Mouse (Mus musculus): Measurements from ENCODE around the gene Fmo1. TPM values are rescaled to one million over a fixed set of nuclear protein-coding genes. Genes with fewer than 3 reads are reported as not detected.

The Fmo1 gene
- total and polyA plus RNA-seq, 3 experiments = 1.8 TPM; not detected in 2

DNA sequence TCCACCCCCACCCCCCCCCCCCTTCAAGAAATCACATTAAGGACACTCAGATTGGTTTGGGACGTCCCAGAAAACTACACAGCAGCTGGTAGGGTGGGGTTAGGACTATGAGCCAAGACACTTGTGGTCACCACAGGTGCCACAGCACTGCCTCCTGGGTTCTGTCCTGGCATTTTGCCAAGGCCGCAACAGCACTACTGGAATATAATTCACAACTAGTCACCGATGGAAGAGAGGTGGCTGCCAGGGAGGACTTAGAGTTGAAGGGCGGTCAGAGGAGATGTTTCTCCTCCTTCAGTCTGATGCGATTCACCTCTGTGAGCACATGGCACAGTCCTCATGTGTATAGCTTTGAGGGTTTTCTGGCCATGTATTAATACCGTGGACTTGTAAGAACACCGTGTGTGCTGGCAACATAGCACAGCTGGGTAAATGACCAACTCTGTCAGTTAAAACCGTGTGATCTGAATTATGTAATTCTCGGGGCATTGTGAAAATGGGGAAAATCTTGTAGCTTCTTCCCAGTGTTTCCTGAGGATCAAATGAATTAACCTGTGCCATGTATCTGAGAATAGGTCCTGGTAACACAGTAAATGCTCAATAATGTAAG is 6.3 kb downstream of the Fmo1 start:
- no peak for TF ChIP-seq GATA1 (IDR thresholded peaks at IDR 0.05; ENCODE audit: low read depth, low read length)
- TF ChIP-seq ELF1 (IDR thresholded peaks at IDR 0.05; ENCODE audit: low read depth, low read length) = no peak
- TF ChIP-seq GABPA (IDR thresholded peaks at IDR 0.05; ENCODE audit: low read depth, low read length) = no peak
- TF ChIP-seq TCF12 (IDR thresholded peaks at IDR 0.05; ENCODE audit: low read depth, low read length) = no peak
- TF ChIP-seq POLR2A (IDR thresholded peaks at IDR 0.05; ENCODE audit: control insufficient read depth in 1 of 2, insufficient read depth in 1 of 2, low read depth in 1 of 2, low read length in 2 of 2, poor library complexity in 1 of 2) = no peak
- TF ChIP-seq RAD21 (IDR thresholded peaks at IDR 0.05; ENCODE audit: low read depth, low read length) = no peak
- TF ChIP-seq EP300 (IDR thresholded peaks at IDR 0.05; ENCODE audit: low read depth in 1 of 2, low read length in 2 of 2) = no peak
- TF ChIP-seq ZMIZ1 (IDR thresholded peaks at IDR 0.05; ENCODE audit: low read depth, low read length) = no peak
- no peak for TF ChIP-seq SIN3A (IDR thresholded peaks at IDR 0.05; ENCODE audit: low read length)
- TF ChIP-seq RCOR1 (IDR thresholded peaks at IDR 0.05; ENCODE audit: low read depth, low read length) = no peak
- TF ChIP-seq NELFE (IDR thresholded peaks at IDR 0.05; ENCODE audit: low read depth, low read length) = no peak
- TF ChIP-seq SMC3 (IDR thresholded peaks at IDR 0.05; ENCODE audit: low read depth, low read length) = no peak
- DNase-seq (ENCODE audit: low read depth, low spot score) = no peak
- Histone ChIP-seq H3K79me2 (ENCODE audit: control insufficient read depth, insufficient read depth, low read length, poor library complexity) (no peaks in the 10 kb centered on the region), H3K27me3 (ENCODE audit: control insufficient read depth in 1 of 2, insufficient read depth in 2 of 2, low read length in 2 of 2) (no peaks in the 10 kb centered on the region; a peak in 1 of 4 replicates), H3K36me3 (ENCODE audit: control insufficient read depth in 1 of 2, insufficient read depth in 2 of 2, low read length in 2 of 2) (no peaks in the 10 kb centered on the region), H3K4me3 (ENCODE audit: control insufficient read depth in 1 of 2, insufficient read depth in 1 of 2, low read depth in 2 of 2, low read length in 2 of 2) (no peak overlapping the region), H3K27ac (ENCODE audit: control insufficient read depth, low read depth, low read length) (no peak overlapping the region), H3K9me3 (replicated peaks; ENCODE audit: insufficient read depth, low read length) (no peaks in the 10 kb centered on the region), H3K9ac (ENCODE audit: control insufficient read depth, low read depth, low read length, poor library complexity, severe bottlenecking) (no peak overlapping the region), H3K4me1 (ENCODE audit: control insufficient read depth in 1 of 2, insufficient read depth in 2 of 2, low read length in 2 of 2) (no peaks in the 10 kb centered on the region)

DNA sequence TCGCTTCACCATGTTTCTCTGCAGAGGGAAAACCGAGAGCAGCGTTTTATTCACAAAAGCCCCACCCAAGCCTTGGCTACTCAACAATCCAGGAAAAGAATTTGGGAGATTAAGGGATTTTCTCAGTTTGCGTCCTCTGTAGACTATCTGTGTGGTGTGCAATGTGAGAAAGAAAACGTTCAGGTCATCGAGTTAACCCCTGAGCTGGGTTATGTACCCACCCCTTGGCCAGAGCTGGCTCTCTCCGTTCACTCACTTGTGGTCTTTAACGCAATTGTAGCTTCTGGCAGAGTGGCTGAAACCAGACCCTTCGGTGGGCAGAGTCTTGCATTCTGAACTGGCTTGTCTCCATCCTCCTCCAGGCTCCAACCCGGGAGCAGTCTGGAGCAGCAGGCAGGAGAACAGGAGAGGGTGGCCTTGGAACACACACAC is 6.8 kb downstream of the Fmo1 start:
- Histone ChIP-seq H3K4me1 (ENCODE audit: control insufficient read depth in 1 of 2, insufficient read depth in 2 of 2, low read length in 2 of 2) (no peaks in the 10 kb centered on the region), H3K27me3 (ENCODE audit: control insufficient read depth in 1 of 2, insufficient read depth in 2 of 2, low read length in 2 of 2) (no peaks in the 10 kb centered on the region; a peak in 1 of 4 replicates), H3K27ac (ENCODE audit: control insufficient read depth, low read depth, low read length) (no peak overlapping the region), H3K9me3 (replicated peaks; ENCODE audit: insufficient read depth, low read length) (no peaks in the 10 kb centered on the region), H3K4me3 (ENCODE audit: control insufficient read depth in 1 of 2, insufficient read depth in 1 of 2, low read depth in 2 of 2, low read length in 2 of 2) (no peak overlapping the region), H3K36me3 (ENCODE audit: control insufficient read depth in 1 of 2, insufficient read depth in 2 of 2, low read length in 2 of 2) (no peaks in the 10 kb centered on the region), H3K79me2 (ENCODE audit: control insufficient read depth, insufficient read depth, low read length, poor library complexity) (no peaks in the 10 kb centered on the region), H3K9ac (ENCODE audit: control insufficient read depth, low read depth, low read length, poor library complexity, severe bottlenecking) (no peak overlapping the region)
- no peak for DNase-seq (ENCODE audit: low read depth, low spot score)
- TF ChIP-seq POLR2A (IDR thresholded peaks at IDR 0.05; ENCODE audit: control insufficient read depth in 1 of 2, insufficient read depth in 1 of 2, low read depth in 1 of 2, low read length in 2 of 2, poor library complexity in 1 of 2) = no peak
- TF ChIP-seq ZMIZ1 (IDR thresholded peaks at IDR 0.05; ENCODE audit: low read depth, low read length) = no peak
- TF ChIP-seq SMC3 (IDR thresholded peaks at IDR 0.05; ENCODE audit: low read depth, low read length) = no peak
- TF ChIP-seq ZKSCAN1 (IDR thresholded peaks at IDR 0.05; ENCODE audit: low read depth, low read length) = no peak
- TF ChIP-seq RCOR1 (IDR thresholded peaks at IDR 0.05; ENCODE audit: low read depth, low read length) = no peak
- no peak for TF ChIP-seq CHD1 (IDR thresholded peaks at IDR 0.05; ENCODE audit: low read depth, low read length)
- TF ChIP-seq USF2 (IDR thresholded peaks at IDR 0.05; ENCODE audit: borderline replicate concordance in 1 of 2, insufficient read depth in 1 of 2, low read depth in 1 of 2, low read length in 2 of 2) = no peak
- no peak for TF ChIP-seq TAL1 (IDR thresholded peaks at IDR 0.05; ENCODE audit: low read length)
- no peak for TF ChIP-seq TCF12 (IDR thresholded peaks at IDR 0.05; ENCODE audit: low read depth, low read length)
